Mouse (Mus musculus) retina, postnatal 1 day (tissue): Measurements from ENCODE around the gene Bbc3.
"Not testable (repeated sequence)": the region's sequence is repeated elsewhere in the genome, so short reads cannot be mapped to it uniquely, and the experiment has no call there.

ENCODE experiments used
- DNase-seq: peaks from one replicate; pipeline ENCODE4 v3.0.0-alpha.2; 2012

Bbc3 gene

GRCm38 (mm10) chr7:16308093-16308492 lies at the start of gene Bbc3:
Bbc3 (plus strand) TSS chr7:16308393.
- not testable (repeated sequence) for DNase-seq

GRCm38 (mm10) chr7:16259110-16259590 lies 49.0 kb upstream of the Bbc3 start, which contains the start of gene C5ar1:
C5ar1 (minus strand) TSS chr7:16259540.
- no peak for DNase-seq

GRCm38 (mm10) chr7:16261097-16261496 lies 47.1 kb upstream of the Bbc3 start:
- no peak for DNase-seq

- DNase-seq, result peak; percentile 87
Measured at GRCm38 (mm10) chr7:16263015-16263787, 45.0 kb upstream of the Bbc3 start.

- no peak for DNase-seq
Measured at GRCm38 (mm10) chr7:16263843-16264242, 44.4 kb upstream of the Bbc3 start.

GRCm38 (mm10) chr7:16265856-16266255 lies 42.3 kb upstream of the Bbc3 start:
- no peak for DNase-seq

GRCm38 (mm10) chr7:16266593-16266992 lies 41.6 kb upstream of the Bbc3 start:
- DNase-seq, result not testable (repeated sequence)

- DNase-seq, result no peak
Measured at GRCm38 (mm10) chr7:16271139-16271538, 37.1 kb upstream of the Bbc3 start.

GRCm38 (mm10) chr7:16272681-16273080 lies 35.5 kb upstream of the Bbc3 start:
- DNase-seq, result peak; percentile 75

- peak; percentile 95 for DNase-seq
Measured at GRCm38 (mm10) chr7:16273081-16273765, 35.0 kb upstream of the Bbc3 start, which contains the start of gene Inafm1. Inafm1 (minus strand) TSS chr7:16273617.

GRCm38 (mm10) chr7:16273766-16274140 lies 34.4 kb upstream of the Bbc3 start:
- peak; percentile 85 for DNase-seq

- DNase-seq, result no peak
Measured at GRCm38 (mm10) chr7:16274922-16275890, 33.0 kb upstream of the Bbc3 start.

GRCm38 (mm10) chr7:16280721-16281120 lies 27.5 kb upstream of the Bbc3 start:
- no peak for DNase-seq

GRCm38 (mm10) chr7:16282334-16282733 lies 25.9 kb upstream of the Bbc3 start:
- no peak for DNase-seq

- DNase-seq, result no peak
Measured at GRCm38 (mm10) chr7:16284001-16284400, 24.2 kb upstream of the Bbc3 start.

GRCm38 (mm10) chr7:16284904-16285303 lies 23.3 kb upstream of the Bbc3 start:
- no peak for DNase-seq

- peak; percentile 67 for DNase-seq
Measured at GRCm38 (mm10) chr7:16285450-16286025, 22.7 kb upstream of the Bbc3 start.

GRCm38 (mm10) chr7:16286026-16286961 lies 21.9 kb upstream of the Bbc3 start, which contains the start of gene Ccdc9:
Ccdc9 (minus strand) TSS chr7:16286795.
- peak; percentile 99 for DNase-seq

- DNase-seq, result no peak
Measured at GRCm38 (mm10) chr7:16287016-16287415, 21.2 kb upstream of the Bbc3 start.

- no peak for DNase-seq
Measured at GRCm38 (mm10) chr7:16287791-16288190, 20.4 kb upstream of the Bbc3 start.

- DNase-seq, result peak; percentile 75
Measured at GRCm38 (mm10) chr7:16294346-16294745, 13.8 kb upstream of the Bbc3 start.
